Mouse (Mus musculus) C2C12 (cell line): ENCODE results near the gene Nr2c2ap.

ENCODE experiments used
- CEBPB ChIP-seq: IDR thresholded peaks from one replicate; pipeline ENCODE4 v1.6.1; 2011; ENCODE audit warnings: low read depth, mild to moderate bottlenecking, control low read depth, moderate library complexity
- CTCF ChIP-seq: IDR thresholded peaks from one replicate; pipeline ENCODE4 v1.5.1; 2011; ENCODE audit not compliant: control insufficient read depth, insufficient read depth, insufficient read length
- FOSL1 ChIP-seq: IDR thresholded peaks from one replicate; pipeline ENCODE4 v1.8.0; 2011; ENCODE audit warnings: mild to moderate bottlenecking, low read length; ENCODE audit not compliant: poor library complexity, insufficient read depth, severe bottlenecking
- MAX ChIP-seq: IDR thresholded peaks from one replicate; pipeline ENCODE4 v1.6.1; 2011; ENCODE audit warnings: mild to moderate bottlenecking, control low read depth
- MYOG ChIP-seq: IDR thresholded peaks from one replicate; pipeline ENCODE4 v1.6.1; 2011; ENCODE audit not compliant: control insufficient read depth, insufficient read length; ENCODE audit errors: extremely low read depth
- USF1 ChIP-seq: IDR thresholded peaks from one replicate; pipeline ENCODE4 v1.6.1; 2011; ENCODE audit warnings: low read depth, mild to moderate bottlenecking, control low read depth, moderate library complexity

- no peak for TF ChIP-seq CTCF
- TF ChIP-seq CEBPB = no peak
- TF ChIP-seq MAX = no peak
- no peak for TF ChIP-seq FOSL1
- TF ChIP-seq USF1 = no peak
- no peak for TF ChIP-seq MYOG
Observed at GRCm38 (mm10) chr8:70104922-70105321, 26.2 kb upstream of the Nr2c2ap start.
